Mouse (Mus musculus) CD4-positive, CD25-positive, alpha-beta regulatory T cell, adult 2 months (primary cell): Measurements from ENCODE around the gene Gm21680.
"Not testable (repeated sequence)": the region's sequence is repeated elsewhere in the genome, so short reads cannot be mapped to it uniquely, and the experiment has no call there.

Source experiments
- DNase-seq: peaks from one replicate; pipeline ENCODE4 v3.0.0-alpha.2; 2012; ENCODE audit warnings: low read depth, low spot score

Gene Gm21680

GRCm38 (mm10) chr5:25972563-25972962 lies at the start of gene Gm21680:
Gene Gm21680 (minus strand): TSS chr5:25972663.
- DNase-seq, result not testable (repeated sequence)

GRCm38 (mm10) chr5:26007697-26008096 lies 35.2 kb upstream of the Gm21680 start:
- DNase-seq, result not testable (repeated sequence)

GRCm38 (mm10) chr5:26006937-26007695 lies 34.7 kb upstream of the Gm21680 start:
- DNase-seq, result peak; percentile 5

- not testable (repeated sequence) for DNase-seq
Observed at GRCm38 (mm10) chr5:26004698-26005097, 32.2 kb upstream of the Gm21680 start, which contains the start of gene Gm1979. Gene Gm1979 (minus strand): TSS chr5:26004798.

GRCm38 (mm10) chr5:25988550-25988949 lies 16.1 kb upstream of the Gm21680 start, which contains the start of gene Gm21698:
Gene Gm21698 (minus strand): TSS chr5:25988650.
- DNase-seq, result not testable (repeated sequence)

GRCm38 (mm10) chr5:25957050-25957449 lies 15.4 kb downstream of the Gm21680 start:
- not testable (repeated sequence) for DNase-seq

- not testable (repeated sequence) for DNase-seq
Observed at GRCm38 (mm10) chr5:25956611-25957010, 15.9 kb downstream of the Gm21680 start.

- DNase-seq, result not testable (repeated sequence)
Observed at GRCm38 (mm10) chr5:25954317-25954716, 18.1 kb downstream of the Gm21680 start, which contains the start of gene Gm21671. Gene Gm21671 (minus strand): TSS chr5:25954417.

GRCm38 (mm10) chr5:25945391-25945790 lies 27.1 kb downstream of the Gm21680 start:
- not testable (repeated sequence) for DNase-seq

GRCm38 (mm10) chr5:25942281-25942680 lies 30.2 kb downstream of the Gm21680 start, which contains the start of gene Gm21663:
Gene Gm21663 (minus strand): TSS chr5:25942381.
- not testable (repeated sequence) for DNase-seq
